Mouse (Mus musculus) myocyte (in vitro differentiated cells): ENCODE data around the gene Adgrg2.
A peak's percentile ranks its signal among the peaks of the same experiment; 100 is the strongest.

Experiments used
- E2F4 ChIP-seq: IDR thresholded peaks from one replicate; pipeline ENCODE4 v1.6.1; 2011; ENCODE audit warnings: mild to moderate bottlenecking, control low read depth, moderate library complexity; ENCODE audit not compliant: insufficient read depth
- MAX ChIP-seq: IDR thresholded peaks from one replicate; pipeline ENCODE4 v1.6.1; 2011; ENCODE audit warnings: low read depth, mild to moderate bottlenecking, control low read depth
- MYOD1 ChIP-seq, 3 experiments: IDR thresholded peaks; one replicate each; pipeline ENCODE4 v1.6.1; 2011; ENCODE audit warnings: control low read depth in 2 of 3, low read depth in 2 of 3, mild to moderate bottlenecking in 2 of 3, moderate library complexity in 1 of 3; ENCODE audit not compliant: insufficient read length in 2 of 3, control insufficient read depth in 1 of 3
- POLR2A ChIP-seq: IDR thresholded peaks from one replicate; pipeline ENCODE4 v1.6.1; 2011; ENCODE audit warnings: low read depth, mild to moderate bottlenecking, control low read depth, moderate library complexity; ENCODE audit not compliant: insufficient read length
- POLR2AphosphoS2 ChIP-seq: IDR thresholded peaks from one replicate; pipeline ENCODE4 v1.6.1; 2011; ENCODE audit warnings: low read depth, control low read depth; ENCODE audit not compliant: insufficient read length
- USF1 ChIP-seq: IDR thresholded peaks from one replicate; pipeline ENCODE4 v1.6.1; 2011; ENCODE audit warnings: low read depth, mild to moderate bottlenecking, control low read depth, moderate library complexity

DNA sequence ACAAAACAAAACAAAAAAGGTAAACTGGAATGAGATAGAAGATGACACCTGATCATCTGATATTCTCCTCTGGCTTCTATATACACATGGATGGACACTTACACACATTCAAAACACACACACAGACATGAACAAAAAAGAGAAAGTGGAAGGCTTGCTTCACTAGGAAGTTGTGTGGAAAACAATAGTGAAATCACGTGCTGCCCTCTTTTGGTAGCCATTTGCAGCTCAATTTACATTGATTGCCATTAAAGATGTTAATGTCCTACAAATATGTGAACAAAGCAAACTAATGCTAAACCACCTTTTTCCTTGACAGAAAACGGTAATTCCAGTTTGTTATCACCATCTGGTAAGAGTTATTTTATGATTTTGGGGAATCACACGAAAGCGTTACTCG is 65.2 kb downstream of the Adgrg2 start:
- TF ChIP-seq MAX (no peak), E2F4 (no peak), MYOD1 (IDR thresholded peaks at IDR 0.05; ENCODE audit: control insufficient read depth in 1 of 3, insufficient read length in 2 of 3, low read depth in 2 of 3) (no peak), POLR2A (no peak), USF1 (peak; percentile 20), POLR2AphosphoS2 (no peak)
